Mouse (Mus musculus) hindbrain, embryonic 11.5 days (tissue): ENCODE measurements around the gene Igf2bp3. TPM values are rescaled to one million over a fixed set of nuclear protein-coding genes. Genes with fewer than 3 reads are reported as not detected.

Source experiments
- ATAC-seq: fragments of 200-750 bp; cut with Nextera tagmentation; 2 replicates; pipeline ENCODE4 v1.8.0; 2017; ENCODE audit warnings: mild to moderate bottlenecking, moderate TSS enrichment, moderate library complexity; ENCODE audit not compliant: low FRiP score
- DNase-seq: peaks from one replicate; pipeline ENCODE4 v3.0.0-alpha.2; 2015; ENCODE audit warnings: low spot score
- H3K27ac ChIP-seq: fragments of 300-500 bp; sonication (generic); 2 replicates; pipeline ENCODE4 v1.5.1; 2014; ENCODE audit warnings: mild to moderate bottlenecking, low read depth, low read length
- H3K27me3 ChIP-seq: fragments of 300-500 bp; sonication (generic); 2 replicates; pipeline ENCODE4 v1.6.1; 2014; ENCODE audit warnings: mild to moderate bottlenecking, low read length, moderate library complexity, mixed read lengths; ENCODE audit not compliant: control insufficient read depth, insufficient read depth
- H3K36me3 ChIP-seq: fragments of 300-500 bp; sonication (generic); 2 replicates; pipeline ENCODE4 v1.6.1; 2014; ENCODE audit warnings: mild to moderate bottlenecking, low read length, moderate library complexity, mixed read lengths; ENCODE audit not compliant: control insufficient read depth, insufficient read depth
- H3K4me1 ChIP-seq: fragments of 300-500 bp; sonication (generic); replicated peaks from 2 replicates; pipeline ENCODE4 v1.6.1; 2014; ENCODE audit warnings: low read length, mixed read lengths; ENCODE audit not compliant: control insufficient read depth, insufficient read depth
- H3K4me2 ChIP-seq: fragments of 300-500 bp; sonication (generic); replicated peaks from 2 replicates; pipeline ENCODE4 v1.6.1; 2014; ENCODE audit warnings: mild to moderate bottlenecking, low read depth, low read length
- H3K4me3 ChIP-seq: fragments of 300-500 bp; sonication (generic); 2 replicates; pipeline ENCODE4 v1.5.1; 2014; ENCODE audit warnings: low read depth, low read length
- H3K9ac ChIP-seq: fragments of 300-500 bp; sonication (generic); 2 replicates; pipeline ENCODE4 v1.6.1; 2014; ENCODE audit warnings: low read depth, low read length
- H3K9me3 ChIP-seq: fragments of 300-500 bp; sonication (generic); 2 replicates; pipeline ENCODE4 v1.6.1; 2016; ENCODE audit warnings: low read length; ENCODE audit not compliant: control insufficient read depth
- WGBS: fragments of 180-500 bp; shearing (Covaris S2); extraction: QIAGEN DNeasy Blood & Tissue Kit; methylation state at CpG from one replicate; pipeline ENCODE4 v1.1.7; 2014; 5-methylcytosine and 5-hydroxymethylcytosine counted together
- polyA plus RNA-seq: library from polyadenylated mRNA; unstranded; fragments of >200 nt; fragmentation: Nextera tagmentation; extraction: Ambion mirVana; gene quantifications from 2 replicates; pipeline ENCODE4 v1.2.1, GENCODE M21; 2014

The Igf2bp3 gene
- polyA plus RNA-seq, 1 experiment from 2014 or later, result 133 TPM

DNA sequence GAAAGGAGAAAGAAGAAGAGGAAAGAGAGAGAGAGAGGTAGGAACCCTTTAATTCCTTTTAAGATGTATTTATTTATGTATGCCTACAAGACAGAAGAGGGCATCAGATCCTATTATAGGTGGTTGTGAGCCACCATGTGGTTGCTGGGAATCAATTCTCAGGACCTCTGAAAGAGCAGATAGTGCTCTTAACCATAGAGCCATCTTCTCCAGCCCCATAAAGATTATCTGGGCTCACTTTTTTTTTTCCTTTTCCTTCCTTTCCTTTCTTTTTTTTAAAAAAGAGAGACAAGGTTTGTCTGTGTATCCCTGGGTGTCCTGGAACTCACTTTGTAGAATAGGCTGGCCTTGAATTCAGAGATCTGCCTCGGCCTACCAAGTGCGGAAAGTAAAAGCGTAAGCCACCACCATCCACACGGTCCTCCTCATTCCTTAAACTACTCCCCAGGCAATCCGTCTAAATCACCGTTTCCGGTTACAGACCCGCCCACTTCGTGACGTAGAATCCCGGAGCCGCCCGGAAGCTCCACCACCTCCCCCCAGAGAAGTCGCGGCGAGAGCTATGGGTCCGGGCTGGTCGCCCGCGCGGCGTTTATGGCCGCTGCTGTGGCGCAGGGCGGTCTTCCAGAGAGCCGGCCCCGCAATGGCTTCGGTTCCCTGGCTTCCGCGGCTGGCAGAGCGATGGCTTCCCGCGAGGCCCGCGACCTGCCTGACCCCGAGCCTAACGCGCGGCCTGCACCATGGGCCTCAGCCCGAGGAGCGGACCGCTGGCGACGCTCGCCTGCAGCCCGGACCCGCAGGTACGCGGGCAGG, 141.2 kb downstream of the Igf2bp3 start, which contains the start of gene Malsu1:
Gene Malsu1, plus strand, starts transcription at position 492 of the 813 bp plus-strand sequence.
- under 1% methylated on average over 49 of the region's 49 CpGs for WGBS
- peaks cover 3% of the 10 kb centered on the region; the same call in 1 of the 2 replicates for H3K4me1 ChIP-seq
- DNase-seq (peak; percentile 96), ATAC-seq (peak; percentile 96)
- H3K9ac ChIP-seq, result peak within 1 kb of the TSS; percentile 95
- H3K4me3 ChIP-seq, result peak within 1 kb of the TSS; percentile 99
- no peaks in the 10 kb centered on the region for H3K36me3 ChIP-seq
- no peaks in the 10 kb centered on the region for H3K9me3 ChIP-seq
- no peaks in the 10 kb centered on the region for H3K27me3 ChIP-seq
- H3K4me2 ChIP-seq, result peak within 1 kb of the TSS; percentile 64
- H3K27ac ChIP-seq, result peak within 1 kb of the TSS; percentile 75; the same call in 1 of the 2 replicates

- H3K4me2 ChIP-seq, result no peak overlapping the region
- DNase-seq (no peak), ATAC-seq (no peak)
- H3K27me3 ChIP-seq, result no peaks in the 10 kb centered on the region
- 46% methylated on average over 4 of the region's 4 CpGs for WGBS
- no peak overlapping the region for H3K9ac ChIP-seq
- H3K36me3 ChIP-seq, result no peaks in the 10 kb centered on the region
- H3K4me1 ChIP-seq, result no peaks in the 10 kb centered on the region
- no peak overlapping the region for H3K27ac ChIP-seq
- H3K9me3 ChIP-seq, result no peaks in the 10 kb centered on the region
- H3K4me3 ChIP-seq, result no peak overlapping the region
These were observed 146.4 kb downstream of the Igf2bp3 start for GRCm38 (mm10) chr6:49068361-49068760.

- 36% methylated on average over 8 of the region's 8 CpGs for WGBS
- DNase-seq (peak; percentile 83), ATAC-seq (no peak)
- Histone ChIP-seq H3K36me3 (no peaks in the 10 kb centered on the region), H3K9me3 (no peaks in the 10 kb centered on the region), H3K4me3 (no peak overlapping the region), H3K4me1 (no peaks in the 10 kb centered on the region), H3K27ac (no peak overlapping the region), H3K9ac (no peak overlapping the region), H3K27me3 (no peaks in the 10 kb centered on the region), H3K4me2 (no peak overlapping the region)
These were observed 157.4 kb downstream of the Igf2bp3 start for GRCm38 (mm10) chr6:49057053-49058021.

GRCm38 (mm10) chr6:49056009-49056408, 158.7 kb downstream of the Igf2bp3 start:
- no peak for DNase-seq
- Histone ChIP-seq H3K4me3 (no peak overlapping the region), H3K36me3 (no peaks in the 10 kb centered on the region), H3K9me3 (no peaks in the 10 kb centered on the region), H3K4me2 (no peak overlapping the region), H3K4me1 (no peaks in the 10 kb centered on the region), H3K27me3 (no peaks in the 10 kb centered on the region), H3K27ac (no peak overlapping the region), H3K9ac (no peak overlapping the region)
- WGBS, result 57% methylated on average over 9 of the region's 9 CpGs
- no peak for ATAC-seq

GRCm38 (mm10) chr6:49055256-49055733, 159.5 kb downstream of the Igf2bp3 start:
- no peaks in the 10 kb centered on the region for H3K4me1 ChIP-seq
- H3K9me3 ChIP-seq, result no peaks in the 10 kb centered on the region
- H3K36me3 ChIP-seq, result no peaks in the 10 kb centered on the region
- peak overlapping the region; percentile 31; the same call in 1 of the 2 replicates for H3K9ac ChIP-seq
- H3K27ac ChIP-seq, result peak overlapping the region; percentile 75
- ATAC-seq, result peak; percentile 68
- 2% methylated on average over 7 of the region's 7 CpGs for WGBS
- DNase-seq, result peak; percentile 50
- H3K4me2 ChIP-seq, result no peak overlapping the region
- no peaks in the 10 kb centered on the region for H3K27me3 ChIP-seq
- H3K4me3 ChIP-seq, result no peak overlapping the region

GRCm38 (mm10) chr6:49052191-49052590, 162.6 kb downstream of the Igf2bp3 start:
- H3K4me1 ChIP-seq, result no peaks in the 10 kb centered on the region

GRCm38 (mm10) chr6:49050677-49051410, 163.9 kb downstream of the Igf2bp3 start:
- no peaks in the 10 kb centered on the region for H3K4me1 ChIP-seq
- H3K36me3 ChIP-seq, result no peaks in the 10 kb centered on the region
- ATAC-seq (no peak), DNase-seq (no peak)
- H3K4me2 ChIP-seq, result no peak overlapping the region
- H3K27ac ChIP-seq, result no peak overlapping the region
- no peak overlapping the region for H3K9ac ChIP-seq
- H3K9me3 ChIP-seq, result no peaks in the 10 kb centered on the region
- WGBS, result 72% methylated on average over 11 of the region's 11 CpGs
- no peak overlapping the region for H3K4me3 ChIP-seq
- no peaks in the 10 kb centered on the region for H3K27me3 ChIP-seq

More at GRCm38 (mm10) chr6:49052191-49052590, 162.6 kb downstream of the Igf2bp3 start:
- no peak overlapping the region for H3K9ac ChIP-seq
- H3K36me3 ChIP-seq, result no peaks in the 10 kb centered on the region
- no peak overlapping the region for H3K27ac ChIP-seq
- no peaks in the 10 kb centered on the region for H3K27me3 ChIP-seq
- H3K4me3 ChIP-seq, result no peak overlapping the region
- ATAC-seq (no peak), DNase-seq (no peak)
- 66% methylated on average over 5 of the region's 5 CpGs for WGBS
- no peaks in the 10 kb centered on the region for H3K9me3 ChIP-seq
- no peak overlapping the region for H3K4me2 ChIP-seq

DNA sequence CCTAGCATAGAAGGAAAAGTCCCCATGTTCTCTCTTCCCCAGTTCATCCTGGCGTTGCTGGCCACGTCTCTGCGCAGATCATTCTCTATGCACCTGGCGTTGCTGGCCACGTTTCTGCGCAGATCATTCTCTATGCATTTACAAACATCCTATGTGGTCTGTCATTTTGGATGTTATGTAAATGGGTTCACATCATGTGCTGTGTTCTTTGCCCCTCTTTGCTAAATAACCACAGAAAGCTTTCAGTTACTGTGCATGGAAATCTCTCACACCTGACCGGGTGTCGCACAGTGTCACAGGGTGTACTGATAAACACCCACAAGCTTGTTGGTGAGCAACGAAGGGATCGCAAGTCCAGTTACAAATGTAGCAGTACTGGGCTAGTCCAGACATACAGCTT, 166.4 kb downstream of the Igf2bp3 start:
- Histone ChIP-seq H3K4me3 (no peak overlapping the region), H3K9ac (no peak overlapping the region), H3K27me3 (no peaks in the 10 kb centered on the region), H3K4me1 (no peaks in the 10 kb centered on the region), H3K36me3 (no peaks in the 10 kb centered on the region), H3K4me2 (no peak overlapping the region), H3K27ac (no peak overlapping the region), H3K9me3 (no peaks in the 10 kb centered on the region)
- ATAC-seq, result no peak
- 90% methylated on average over 10 of the region's 10 CpGs for WGBS
- DNase-seq, result no peak
